Mouse (Mus musculus): ENCODE measurements around the gene Ank3.

Gene Ank3

DNA sequence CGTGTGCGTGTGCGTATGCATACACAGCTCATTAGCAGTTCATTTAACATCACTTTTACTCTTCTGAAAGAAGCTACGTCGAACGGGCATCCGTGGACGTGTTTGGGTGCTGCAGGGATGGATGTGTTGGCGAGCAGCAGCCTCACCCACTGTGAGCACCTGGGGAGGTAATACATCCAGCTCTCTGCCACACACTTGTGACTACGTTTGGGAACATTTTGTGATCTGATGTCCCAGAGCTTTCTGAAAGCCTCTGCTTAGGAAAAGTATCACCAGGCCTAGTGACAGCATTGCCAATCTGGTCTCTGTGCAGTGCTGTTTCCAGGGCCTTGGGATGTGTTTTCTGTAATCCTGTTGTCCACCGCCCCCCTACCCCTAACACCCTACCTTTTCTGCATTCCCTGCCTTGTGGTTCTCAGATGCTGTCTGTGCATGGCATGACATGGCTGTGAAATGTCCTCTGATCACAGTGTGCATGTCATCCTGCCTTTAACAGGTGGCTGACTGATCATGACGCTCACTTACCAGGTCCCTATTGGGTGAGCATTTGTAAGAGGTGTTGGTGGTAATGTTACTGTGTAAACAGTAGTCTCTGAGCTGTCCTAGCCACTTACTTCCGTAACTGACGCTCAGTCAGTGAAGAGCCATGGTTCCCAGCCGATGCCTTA lies 178.6 kb downstream of the Ank3 start:
- no peak for DNase-seq

DNA sequence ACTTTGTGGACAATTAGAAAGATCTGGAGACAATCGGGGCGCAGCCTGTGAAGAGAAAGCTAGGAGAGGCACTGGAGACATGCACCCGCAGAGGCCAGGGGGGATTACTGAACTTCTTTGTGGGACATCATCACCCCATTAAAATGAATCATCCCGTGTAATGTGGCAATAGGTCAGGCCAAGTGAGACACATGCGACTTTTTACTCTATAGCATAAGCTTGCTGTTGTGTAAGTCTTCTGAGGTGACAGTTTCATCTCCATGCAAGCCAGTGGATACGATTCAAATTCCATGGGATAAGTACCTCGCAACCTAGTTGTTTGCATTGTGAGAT lies 179.1 kb downstream of the Ank3 start:
- DNase-seq = no peak

DNA sequence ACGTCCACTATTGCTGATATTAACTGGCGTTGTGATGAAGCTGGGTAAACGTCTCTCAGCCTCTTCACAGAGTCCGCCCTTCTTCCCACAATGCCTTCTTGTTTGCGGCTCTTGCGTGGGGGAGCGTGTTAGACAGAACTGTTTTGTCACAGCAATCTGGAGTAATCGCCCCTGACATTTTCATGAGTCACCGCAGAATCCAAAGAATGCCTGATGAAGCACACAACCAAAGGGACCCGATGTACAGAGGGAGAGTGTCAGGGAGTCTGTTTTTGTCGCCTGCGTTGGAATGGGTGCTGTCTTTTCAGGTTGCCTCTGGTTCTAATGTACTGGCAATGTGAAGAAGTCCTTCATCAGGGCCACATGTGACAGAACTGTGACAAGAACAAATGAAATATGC lies 181.0 kb downstream of the Ank3 start:
- no peak for DNase-seq

DNA sequence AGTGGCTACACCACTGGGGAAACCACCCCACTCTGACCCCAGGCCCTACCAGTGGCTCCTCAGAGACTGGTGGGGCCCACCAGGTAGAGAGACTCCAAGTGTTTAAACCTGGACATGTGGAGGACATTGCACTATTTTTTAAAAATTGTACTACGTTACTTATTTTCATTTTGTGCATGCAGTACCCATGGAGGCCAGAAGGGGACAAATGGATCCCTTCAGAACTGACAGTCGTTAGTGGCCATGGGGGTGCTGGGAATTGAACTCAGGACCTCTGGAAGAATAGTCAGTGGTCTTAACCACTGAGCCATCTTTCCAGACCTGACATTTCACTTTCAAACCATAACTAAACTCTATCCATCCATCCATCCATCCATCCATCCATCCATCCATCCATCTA lies 183.0 kb downstream of the Ank3 start:
- DNase-seq = no peak

DNA sequence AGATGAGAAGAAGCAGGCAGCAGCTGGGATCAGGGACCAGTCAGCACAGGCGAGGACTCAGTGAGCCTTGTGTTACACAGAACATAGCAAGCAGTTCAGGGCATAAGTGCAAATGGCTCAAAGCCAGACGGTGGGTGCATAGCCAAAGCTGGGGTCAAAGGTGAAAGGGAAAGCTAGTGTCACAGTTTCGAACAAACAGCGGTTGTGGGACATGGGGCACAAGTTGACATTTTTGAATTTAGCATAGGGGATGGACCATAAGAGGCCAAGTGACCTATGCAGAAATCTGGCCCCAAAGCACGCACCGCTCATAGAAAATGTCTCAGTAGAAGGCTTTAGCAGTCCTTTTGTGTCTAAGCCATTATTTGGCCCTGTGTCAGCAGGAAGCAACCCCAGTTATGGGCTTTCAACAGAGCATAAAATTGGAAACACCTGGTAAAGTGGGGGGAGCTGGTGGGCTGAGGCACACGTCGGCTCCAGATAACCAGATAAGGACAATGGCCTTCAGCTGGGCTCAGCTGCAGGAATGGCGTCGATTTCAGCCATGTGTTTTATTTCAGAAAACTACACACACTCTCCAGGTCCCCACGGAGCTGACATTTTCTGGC lies 185.4 kb downstream of the Ank3 start:
- DNase-seq = no peak

DNA sequence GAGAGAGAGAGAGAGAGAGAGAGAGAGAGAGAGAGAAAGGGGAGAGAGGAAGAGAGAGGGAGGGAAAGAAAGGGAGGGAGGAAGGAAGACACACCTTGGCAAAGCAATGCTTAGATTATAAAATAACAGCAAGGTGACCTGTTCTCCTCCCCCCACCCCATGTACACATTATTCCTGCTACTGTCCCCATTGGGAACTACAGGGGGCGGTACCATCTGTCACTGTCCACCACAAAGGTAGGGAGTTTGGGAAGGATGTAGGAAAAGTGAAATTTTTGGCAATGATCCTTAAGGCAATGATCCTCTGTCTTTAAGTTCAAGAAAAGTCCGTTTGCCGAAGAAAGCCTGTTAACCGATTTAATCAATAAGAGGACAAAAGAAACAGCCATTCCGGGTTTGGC lies 186.0 kb downstream of the Ank3 start:
- no peak for DNase-seq

DNA sequence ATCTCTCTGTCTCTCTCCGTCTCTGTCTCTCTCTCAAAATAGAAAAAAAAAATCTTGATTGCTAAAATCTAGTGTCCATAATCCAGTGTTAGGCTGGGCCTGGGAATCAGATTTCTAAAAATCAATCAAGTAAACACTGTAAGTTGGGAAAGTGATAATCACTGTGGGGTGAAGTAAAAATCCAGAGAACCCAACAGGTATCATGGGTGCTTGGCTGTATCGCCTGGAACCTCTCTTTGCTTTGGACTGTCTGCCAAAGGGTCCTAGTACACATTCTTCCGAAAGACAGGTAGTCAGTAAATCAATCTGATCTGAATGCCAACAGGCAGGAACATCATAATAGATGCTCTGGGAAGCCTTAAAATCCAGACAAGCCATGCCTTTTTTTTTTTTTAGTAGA lies 186.7 kb downstream of the Ank3 start:
- DNase-seq = no peak

DNA sequence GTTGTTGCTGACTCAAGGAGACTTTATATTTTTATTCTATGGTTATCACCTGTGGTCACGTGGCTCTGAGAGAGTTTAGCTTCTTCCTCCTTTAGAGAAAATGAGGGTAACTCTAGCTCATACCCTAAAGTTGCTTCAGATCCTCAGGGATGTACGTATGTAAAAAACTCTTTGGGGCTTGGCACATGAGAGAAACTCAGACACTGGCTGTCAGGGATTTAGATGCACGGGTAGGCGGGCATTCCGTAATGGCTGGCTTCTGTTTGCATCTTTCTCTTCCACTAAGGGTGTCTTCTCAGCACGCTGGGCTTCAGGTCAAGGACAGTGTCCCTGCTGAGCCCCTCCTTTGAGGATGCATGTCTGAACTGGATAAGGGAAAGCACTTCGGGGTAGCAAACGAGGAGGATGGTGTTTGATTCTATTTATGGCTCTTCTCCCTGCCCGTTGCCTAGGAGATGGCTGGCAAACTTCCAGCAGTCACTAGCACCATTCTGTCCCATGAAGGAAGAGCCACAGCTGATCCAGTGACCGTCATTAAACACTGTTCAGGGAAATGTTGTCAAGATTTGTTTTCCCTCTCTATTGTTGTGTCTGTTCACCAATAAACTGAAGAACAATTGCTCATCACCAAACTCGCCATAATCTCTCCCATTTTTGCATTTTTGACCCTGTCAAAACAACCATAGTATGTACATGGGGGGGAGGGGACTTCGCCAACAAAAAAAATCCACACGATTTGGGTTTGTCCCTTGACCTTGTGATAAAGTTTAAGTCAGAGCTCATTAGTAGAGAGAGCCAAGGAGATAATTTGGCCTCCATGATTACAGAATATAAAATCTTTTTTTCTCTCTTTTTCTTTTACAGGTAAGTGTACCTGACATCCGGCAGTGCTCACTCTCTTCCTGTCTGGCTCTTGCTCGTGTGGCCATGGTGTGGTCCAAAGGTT lies 195.9 kb downstream of the Ank3 start:
- DNase-seq = peak; percentile 87

DNA sequence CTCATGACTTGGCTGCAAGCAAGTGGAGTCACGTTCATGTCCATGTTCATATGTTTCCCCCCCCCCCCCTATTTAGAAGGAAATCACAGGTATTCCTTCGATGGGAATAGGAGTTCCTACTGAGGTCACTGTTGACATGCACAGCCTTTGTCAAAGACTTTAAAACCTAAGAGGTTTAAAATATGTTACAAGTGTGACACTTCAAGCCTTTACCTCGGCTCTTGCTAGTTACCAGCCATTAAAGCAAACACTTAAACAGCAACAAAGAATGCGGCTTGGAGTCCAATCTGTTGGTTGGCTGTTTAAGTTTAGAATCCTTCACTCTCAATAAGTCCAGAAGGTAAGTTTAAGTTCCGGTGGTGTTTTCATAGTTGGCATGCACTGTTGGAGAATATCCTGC lies 196.9 kb downstream of the Ank3 start:
- no peak for DNase-seq

DNA sequence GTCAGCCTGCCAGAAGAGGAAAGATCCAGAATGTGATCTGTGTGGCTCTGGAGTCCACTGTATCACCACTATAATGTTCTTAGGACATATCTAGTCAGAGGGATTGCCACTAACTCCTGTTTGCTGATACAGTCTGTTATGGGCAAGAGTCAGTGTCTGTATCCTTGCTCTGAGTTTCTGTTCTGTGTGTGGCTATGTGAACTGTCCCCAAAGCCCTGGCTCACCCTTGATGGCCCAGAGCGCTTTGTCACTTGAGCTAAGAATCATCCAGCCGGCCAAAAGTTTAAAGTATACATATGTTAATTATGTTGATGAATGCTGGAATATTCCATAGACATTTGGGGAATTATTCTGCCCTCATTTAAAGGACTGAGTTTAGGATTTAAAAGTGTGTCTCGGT lies 202.9 kb downstream of the Ank3 start:
- DNase-seq = no peak

DNA sequence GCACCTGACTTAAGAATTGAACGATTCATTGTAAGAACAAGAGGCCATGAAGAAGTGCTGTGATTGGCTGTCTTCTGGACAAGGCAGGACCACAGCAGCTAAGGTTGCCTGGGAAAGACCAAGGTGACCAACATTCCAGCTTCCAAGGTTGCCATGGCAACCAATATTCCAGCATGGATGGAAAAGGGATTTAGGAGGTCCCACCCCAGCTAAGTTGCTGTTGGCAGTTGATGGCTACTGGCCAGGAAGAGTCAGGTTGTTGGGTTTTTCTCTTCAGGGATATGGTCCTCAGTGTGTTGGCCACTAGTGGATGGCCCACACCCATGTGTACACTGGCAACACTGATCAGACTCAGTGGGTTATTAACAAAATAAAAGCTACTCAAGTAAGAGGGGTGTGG lies 204.1 kb downstream of the Ank3 start:
- DNase-seq = no peak

DNA sequence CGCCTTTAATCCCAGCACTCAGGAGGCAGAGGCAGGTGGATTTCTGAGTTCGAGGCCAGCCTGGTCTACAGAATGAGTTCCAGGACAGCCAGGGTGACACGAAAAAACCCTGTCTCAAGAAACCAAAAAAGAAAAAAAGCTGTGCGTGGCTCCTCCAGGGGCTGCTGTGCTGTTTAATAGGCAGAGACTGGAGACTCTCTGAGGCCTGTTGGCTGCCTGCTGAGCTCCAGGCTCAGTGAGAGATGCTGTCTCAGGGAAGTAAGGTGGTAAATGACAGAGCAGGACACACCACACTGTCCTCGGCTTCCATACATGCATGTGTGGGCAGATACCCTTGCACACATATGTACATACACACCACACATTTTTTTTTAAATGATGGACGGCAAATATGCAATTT lies 206.0 kb downstream of the Ank3 start:
- DNase-seq = no peak

DNA sequence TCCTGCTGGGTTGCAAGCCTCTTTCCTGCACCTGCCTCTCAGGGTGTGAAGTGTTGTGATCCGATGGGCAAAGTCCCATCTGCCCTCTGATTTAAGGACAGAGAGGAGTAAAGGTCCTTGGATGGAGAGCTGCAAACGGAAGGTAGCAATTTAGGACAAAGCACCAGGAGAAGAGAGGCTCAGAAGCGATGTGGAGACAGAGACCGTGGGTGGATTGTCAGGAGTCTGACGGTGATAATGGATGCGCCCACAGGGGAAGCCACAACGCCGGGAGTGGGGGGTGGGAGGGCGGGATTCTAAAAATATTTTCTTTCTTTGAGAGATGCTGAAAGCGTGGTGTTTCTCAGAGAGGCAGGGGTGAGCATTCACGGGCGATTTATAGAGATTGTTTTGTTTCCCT lies 206.6 kb downstream of the Ank3 start:
- no peak for DNase-seq

DNA sequence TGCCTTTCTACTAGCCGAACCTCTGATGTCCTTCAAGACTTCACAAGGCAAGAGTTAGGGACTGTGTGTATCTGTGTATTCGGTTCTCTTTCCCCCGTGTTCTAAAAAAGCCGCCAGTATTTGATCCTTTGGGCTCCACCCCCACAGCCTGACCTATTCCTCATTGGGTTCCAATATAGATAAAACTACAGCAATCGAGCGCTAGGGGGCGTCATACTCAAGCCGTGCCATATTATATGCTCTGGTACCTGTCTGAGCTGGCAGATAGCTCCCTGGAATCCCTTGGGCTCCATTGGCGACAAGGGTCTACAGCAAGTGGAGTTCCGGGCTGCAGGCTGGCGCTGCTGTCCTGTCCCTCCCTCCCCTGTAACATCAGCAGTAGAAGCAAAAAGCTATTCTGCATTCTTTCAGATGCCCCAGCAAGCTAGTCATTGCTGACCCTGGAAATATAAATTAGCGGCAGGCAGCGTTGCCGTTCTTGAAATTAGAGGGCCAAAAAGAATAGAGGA lies 209.1 kb downstream of the Ank3 start:
- DNase-seq = no peak

DNA sequence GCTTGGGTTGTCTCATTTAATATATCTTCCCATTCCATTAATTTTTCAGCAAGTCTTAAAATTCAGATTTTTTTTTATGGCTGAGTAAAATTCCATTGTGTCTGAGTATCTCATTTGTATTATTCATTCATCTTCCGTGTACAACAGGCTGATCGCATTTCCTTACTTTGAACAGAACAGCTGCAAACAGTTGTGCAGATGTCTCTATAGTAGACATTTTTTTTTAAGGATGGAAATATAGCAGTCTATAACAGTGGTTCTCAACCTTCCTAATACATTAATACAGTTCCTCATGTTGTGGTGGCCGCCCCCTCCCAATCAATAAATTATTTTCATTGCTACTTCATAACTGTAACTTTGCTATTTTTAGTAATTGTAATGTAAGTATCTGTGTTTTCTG lies 212.7 kb downstream of the Ank3 start:
- no peak for DNase-seq

DNA sequence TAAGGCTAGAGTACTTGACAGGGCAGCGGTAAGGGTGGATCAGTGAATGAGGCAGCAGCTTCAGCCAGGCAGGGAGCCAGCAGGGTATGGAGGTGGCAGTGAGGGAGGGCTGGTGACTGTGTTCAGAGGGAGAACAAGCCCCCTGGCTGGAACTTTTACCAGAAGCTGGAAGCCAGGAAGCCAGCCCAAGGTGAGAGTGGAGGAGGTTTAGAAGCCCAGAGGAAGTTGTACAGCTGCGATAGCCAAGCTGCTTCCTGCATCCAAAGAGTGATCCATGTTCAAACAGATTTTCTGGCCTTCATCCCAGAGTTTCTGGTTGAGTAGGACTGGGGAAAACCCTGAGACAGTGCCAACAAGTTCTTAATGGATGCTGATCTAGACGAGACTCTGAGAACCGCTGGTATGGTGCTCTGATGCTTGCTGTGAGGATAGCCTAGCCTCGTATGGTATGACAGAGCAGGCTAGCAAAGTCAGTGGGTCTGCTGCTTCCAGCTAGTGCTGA lies 213.3 kb downstream of the Ank3 start:
- DNase-seq = no peak

DNA sequence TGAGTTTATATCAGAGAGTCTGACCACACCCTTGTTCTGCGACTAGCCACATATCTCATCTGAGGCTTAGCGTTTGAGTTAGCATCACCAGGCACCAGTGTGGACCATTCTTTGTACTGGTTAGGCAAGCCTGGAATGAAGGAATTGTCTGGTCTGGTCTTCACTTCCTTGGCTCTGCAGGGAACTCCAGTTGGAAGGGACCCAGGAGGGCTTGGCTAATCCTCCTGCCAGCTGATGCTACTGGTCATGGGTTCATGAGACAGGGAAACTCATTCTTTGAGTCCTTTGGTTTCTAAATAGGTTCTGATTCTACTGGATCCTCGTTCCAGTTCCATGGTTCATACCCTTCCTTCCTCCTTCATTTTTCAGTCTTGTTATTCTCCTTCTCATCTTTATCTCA lies 218.4 kb downstream of the Ank3 start:
- no peak for DNase-seq

DNA sequence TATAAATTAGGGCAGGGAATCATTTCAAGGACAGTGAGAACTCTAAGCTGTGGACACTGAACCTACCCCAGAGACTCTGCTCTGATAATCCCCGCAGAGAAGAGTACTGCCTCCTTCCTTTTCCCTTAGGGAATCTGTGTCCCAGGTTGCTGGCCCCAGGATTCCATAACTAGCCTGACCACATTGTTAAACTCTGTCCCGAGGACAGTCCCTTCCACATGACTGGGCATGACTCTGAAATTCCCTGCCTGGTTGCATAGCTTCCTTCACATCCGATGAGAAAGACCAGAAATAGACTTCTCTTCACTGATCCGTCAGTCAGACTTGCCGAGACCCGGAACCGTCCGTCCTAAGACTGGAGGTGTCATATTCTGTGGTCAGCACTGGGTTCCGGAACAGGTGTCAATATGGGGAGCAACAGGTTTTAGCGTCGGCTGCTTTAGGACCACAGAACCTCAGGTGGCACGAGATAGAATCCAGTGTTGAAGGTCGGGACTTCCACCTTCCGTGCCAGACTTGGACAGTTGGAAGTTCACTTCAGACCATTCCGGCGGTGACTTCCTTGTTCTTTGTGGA lies 219.1 kb downstream of the Ank3 start:
- no peak for DNase-seq

DNA sequence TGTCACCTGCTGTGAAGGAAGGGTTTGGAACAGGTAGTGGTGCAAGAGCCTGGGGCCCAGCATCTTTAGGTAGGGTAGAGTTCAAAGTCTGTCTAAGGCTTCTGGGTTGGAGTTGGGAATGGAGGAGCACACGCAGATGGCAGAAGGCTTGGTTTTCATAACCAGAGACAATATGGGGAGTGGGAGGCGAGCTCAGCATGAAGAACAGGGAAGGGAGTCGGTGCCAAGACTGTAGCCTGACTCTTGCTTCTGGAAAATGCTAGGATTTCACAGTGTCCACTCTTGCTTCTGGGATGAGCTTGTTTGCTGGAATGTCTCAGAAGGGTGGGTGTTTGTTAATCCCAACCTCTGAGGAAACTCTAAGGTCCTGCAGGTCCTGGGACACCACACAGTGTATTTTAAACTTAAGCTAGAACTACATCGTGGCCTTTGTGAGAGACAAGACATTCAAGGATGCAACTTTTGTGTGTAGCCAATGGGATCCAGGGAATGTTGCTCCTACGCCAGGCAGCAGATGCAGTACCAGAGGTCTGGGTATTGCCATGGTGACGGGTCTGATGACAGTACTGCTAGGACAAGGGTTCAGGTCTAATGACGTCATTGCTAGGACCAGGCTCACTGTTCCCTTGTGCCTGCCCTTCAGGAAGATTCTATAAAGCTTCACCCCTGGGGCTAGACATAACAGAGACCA lies 222.3 kb downstream of the Ank3 start:
- DNase-seq = no peak

DNA sequence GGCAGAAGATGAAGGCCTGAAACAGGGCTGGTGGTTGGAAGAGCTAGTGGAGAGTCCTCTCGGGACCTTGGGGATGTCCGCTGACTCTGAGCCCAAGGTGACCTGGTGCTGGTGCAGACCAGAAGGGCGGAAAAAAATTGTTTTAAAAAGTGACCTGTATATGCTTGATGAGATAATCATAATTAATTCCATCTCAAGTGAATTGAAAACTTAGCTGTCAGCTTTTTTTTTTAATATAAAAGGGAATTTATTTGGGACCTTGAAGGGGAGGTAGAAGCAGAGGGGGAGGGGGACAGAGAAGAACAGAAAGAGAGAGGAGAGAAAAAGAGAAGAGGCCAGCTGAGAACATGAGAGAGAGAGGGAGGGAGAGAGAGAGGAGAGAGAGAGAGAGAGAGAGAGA lies 229.2 kb downstream of the Ank3 start:
- no peak for DNase-seq

DNA sequence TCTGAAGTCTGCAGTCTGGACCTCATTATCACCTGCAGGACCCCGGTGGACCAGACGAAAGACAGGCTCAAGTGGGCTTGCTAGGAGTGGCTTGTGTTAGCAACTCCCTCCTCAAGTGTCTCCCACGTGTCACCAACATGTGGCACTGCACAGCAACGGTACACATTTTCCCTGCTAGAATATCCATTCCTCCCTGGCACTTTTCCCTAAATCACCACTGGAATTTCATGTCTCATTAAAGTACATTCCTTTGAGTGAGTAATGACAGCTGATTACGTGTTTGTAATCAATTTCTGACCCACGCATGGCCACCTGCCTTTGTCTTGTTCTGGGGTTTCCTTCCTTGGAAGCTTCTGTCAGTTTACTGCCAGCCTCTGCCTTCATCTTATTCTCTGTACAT lies 230.2 kb downstream of the Ank3 start:
- no peak for DNase-seq

DNA sequence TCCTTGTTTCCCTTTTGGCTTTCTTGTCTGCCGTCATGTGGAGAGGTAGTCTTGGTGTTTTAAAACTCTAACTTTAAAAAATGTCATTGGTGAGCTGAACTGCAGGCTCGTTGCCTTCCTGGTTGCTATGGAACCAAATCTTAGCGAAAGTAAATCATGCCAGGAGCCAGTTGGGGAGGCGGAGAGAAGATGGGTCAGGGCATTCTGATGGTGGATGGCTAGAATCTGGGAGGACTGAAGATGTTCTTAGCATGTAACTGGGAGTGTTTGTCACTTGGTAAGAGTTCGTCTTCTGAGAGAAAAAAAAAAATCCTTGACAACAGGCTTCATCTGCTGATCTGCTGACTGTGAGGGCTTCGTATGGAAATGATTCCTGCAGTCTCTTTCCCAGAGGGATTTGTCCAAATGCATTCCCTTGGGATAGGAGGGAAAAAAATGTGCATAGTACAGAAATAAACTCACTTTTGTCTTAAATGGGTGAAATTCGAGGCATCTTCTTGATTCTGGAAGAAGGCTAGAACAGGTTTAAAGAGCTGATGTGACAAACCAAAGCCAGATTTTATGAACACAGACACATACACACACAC lies 232.3 kb downstream of the Ank3 start:
- DNase-seq = no peak
